Mouse (Mus musculus): ENCODE results near the gene Ttc33.
"Not testable (repeated sequence)": the region's sequence is repeated elsewhere in the genome, so short reads cannot be mapped to it uniquely, and the experiment has no call there.

Ttc33 gene

DNA sequence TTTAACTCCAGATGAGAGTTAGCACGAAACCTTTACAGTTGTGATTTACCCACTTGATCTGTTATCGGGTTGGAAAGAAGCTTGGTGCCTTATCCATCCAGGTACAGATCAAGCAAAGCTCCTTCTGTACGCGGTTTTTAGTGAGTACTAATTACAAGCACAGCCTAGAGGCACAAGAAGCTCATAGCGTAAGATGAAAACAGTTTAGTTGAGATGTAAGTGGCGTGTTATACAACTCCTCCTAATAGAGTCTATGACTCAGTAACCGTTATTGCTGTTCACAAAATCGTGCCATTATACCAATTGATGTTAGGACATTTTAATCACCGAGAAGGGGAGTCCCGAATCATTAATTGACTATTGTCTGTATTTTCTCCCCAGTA is 959 bp downstream of the Ttc33 start:
- DNase-seq, result no peak

DNA sequence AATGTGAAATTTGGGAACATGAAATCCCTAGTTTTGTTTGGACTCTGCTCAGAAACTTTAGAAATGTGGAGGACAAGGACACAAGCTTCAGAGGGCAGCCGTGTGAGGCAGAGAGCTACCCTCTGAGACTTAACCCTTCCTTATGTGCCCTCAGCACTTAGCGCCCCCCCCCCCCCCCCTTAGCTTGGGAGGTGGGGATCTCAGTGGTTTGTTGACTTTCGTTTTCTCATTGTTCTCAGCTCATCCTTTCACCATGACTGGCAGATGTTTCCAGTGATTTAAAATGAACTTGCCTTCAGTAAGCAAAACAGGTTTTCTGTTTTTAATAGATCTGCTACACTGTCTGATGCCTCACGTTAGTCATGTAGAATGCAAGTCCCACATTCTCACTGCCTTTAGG is 1.8 kb downstream of the Ttc33 start:
- DNase-seq, result no peak

DNA sequence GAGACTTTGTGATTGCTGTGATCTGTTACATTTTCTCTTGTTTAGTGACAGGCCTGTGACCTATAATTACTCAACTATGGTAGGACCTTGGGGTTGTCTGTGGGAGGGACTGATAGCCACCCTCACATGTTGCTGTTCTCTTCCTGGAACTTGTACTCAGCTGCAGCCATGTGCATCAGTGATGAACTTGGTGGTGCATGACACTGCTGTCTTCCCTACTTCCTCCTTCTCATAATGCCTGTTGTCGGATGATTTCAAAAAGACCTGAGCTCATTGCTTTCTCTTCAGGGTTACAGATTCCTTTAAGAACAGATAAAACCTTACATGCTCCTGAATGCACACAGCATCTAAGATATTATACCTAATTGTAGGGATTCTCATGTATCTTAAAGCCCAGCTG is 2.7 kb downstream of the Ttc33 start:
- DNase-seq, result no peak

DNA sequence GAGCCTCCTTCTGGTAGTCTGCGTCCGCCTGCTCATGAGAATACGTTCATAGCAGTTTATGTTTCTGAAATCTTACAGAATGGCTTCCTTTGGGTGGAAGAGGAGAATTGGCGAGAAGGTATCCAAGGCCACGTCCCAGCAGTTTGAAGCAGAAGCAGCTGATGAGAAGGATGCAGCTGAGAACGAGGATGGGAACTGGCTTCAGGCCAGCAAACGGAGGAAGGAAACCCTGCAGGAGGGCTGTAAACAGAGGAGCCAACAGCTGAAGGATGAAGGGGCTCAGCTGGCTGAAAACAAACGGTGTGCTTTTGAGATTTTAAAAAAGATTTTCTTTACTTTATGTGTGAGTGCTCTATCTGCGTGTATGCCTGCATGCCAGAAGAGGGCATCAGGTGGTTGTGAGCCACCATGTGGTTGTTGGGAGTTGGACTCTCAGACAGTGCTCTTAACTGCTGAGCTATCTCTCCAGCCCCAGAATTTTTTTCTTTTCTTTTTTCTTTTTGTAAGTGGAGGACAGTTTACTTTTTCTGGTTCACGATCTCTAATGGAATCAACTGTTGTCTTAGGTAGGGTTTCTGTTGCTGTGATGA is 4.3 kb downstream of the Ttc33 start:
- no peak for DNase-seq

DNA sequence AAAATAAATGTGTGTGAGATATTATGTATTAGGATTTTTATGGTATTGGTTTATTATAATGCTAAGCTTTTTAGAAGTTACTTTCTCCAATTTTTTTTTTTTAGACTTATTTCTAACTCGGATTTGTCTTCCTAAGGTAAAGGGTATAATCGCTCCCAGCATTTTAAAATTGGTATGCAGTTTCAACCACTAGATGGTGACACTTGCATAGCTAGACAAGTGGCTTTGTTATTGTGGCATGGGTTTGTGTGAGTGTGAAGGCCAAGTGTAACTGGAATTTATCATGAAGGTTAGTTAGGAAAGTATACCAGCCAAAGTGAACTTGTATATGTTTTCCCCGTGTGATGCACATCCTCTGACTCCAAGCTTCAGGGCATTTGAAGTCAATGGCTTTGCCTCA is 8.5 kb downstream of the Ttc33 start:
- DNase-seq, result no peak

DNA sequence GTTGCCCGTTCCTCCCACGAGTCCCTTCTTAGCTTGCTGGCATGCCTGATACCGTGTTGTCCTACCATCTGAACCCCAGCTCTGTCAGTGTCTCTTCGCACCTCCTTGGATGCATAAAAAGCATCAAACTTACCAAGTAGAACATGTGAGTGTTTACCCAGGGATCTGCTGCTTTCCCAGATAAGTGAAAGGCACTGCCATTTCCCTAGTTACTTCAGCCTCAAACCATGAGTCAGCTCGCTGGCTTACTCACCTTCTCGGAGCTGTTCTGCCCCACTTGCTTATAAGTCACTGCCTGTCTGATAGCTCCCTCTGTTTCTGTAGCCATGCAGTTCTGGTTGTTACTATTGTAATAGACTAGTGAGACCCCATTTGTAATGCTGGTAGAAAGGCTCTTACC is 9.1 kb downstream of the Ttc33 start:
- DNase-seq, result no peak

DNA sequence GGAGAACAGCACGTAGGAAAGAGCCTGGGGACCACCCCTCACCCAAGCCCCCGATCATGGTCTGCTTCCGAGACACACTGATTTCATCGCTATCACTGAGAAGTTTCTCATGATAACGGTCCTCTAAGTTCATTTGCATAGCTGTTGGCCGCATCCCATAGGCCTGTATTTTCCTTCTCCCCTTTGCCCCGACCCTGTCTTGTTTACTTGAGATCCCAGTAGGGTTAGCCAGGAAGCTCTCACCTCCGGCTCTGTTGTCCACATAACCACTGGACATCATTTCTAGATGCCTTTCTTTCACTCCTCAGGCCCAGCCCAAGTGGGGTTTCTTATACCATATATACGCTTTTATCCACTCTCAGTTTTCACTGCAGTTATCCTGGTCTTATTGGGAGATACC is 9.6 kb downstream of the Ttc33 start:
- DNase-seq, result no peak

DNA sequence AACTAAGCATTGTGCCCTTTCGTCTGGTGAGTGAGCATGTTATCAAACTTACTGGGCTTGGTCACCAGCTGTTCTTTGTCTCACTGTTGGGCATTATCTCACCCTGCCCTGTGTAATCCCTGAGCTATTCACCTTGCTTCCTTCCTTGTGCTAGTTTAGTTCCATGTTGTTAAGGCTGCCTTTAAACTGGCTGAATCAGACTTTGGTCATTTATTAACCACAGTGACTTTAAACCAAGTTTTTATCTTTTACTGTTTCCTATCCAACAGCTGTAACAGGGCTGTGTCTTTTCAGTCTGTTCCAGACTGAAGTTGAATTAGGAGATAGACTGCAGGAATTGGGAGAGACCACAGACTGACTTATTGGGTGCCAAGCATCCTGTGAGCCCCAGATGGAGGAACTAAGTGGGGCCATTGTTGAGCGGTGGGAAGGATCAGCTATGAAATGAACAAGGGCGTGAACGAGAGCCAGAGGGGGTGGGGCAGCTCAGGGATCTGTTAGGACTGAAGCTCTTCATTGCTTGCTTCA is 10.7 kb downstream of the Ttc33 start:
- peak; percentile 31 for DNase-seq

DNA sequence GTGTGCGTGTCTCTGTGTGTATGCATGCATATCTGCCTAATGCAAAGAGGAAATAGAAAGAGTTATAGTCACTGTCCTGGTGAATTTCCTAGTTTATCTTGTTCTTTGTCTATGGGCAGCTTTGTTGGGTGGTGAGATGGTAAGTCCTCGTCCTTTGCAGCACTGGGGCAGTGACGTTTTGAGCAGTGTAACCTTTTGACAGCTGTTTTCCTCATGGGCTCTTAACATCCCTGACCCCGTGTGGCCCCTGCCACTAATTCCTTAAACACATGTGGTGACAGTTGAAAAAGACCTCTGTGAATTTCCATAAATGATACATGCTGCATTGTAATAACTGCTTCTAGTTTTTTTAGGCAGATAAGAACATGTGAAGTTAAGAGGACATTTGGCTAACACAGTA is 11.4 kb downstream of the Ttc33 start:
- no peak for DNase-seq

DNA sequence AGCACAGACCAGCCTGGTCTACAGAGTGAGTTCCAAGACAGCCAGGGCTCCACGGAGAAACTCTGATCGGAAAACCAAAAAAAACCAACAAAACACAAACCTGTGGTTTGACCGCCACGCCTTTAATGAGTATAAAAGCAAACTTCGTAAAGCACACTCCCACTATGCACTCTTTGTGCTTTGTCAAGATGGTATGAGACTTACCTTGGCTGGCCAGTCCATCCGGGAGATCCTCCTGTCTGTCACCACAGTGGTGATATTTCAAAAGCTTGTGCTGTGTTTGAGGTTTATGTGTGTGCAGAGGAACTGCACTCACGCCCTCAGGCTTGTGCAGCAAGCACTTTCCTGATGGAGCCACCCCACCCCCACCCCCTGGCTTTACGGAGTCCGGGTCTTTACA is 19.9 kb downstream of the Ttc33 start:
- no peak for DNase-seq

DNA sequence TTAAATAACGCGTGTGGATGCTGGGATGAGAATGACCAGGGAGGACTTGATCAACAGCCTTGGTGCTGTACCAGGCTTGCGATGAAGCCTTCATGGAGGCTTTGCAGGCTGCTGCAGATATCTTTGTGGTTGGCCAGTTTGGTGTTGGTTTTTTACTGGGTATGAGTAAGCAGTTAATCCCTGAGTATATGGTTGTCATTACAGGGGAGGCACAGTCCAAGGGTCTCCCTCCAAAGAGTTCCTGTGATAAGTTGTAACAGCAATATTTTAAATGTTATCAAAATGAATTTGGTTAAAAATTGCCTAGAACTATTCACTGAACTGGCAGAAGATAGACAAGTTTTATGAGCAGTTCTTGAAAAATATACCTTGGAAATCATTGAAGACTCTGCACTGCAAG is 23.8 kb downstream of the Ttc33 start:
- no peak for DNase-seq

DNA sequence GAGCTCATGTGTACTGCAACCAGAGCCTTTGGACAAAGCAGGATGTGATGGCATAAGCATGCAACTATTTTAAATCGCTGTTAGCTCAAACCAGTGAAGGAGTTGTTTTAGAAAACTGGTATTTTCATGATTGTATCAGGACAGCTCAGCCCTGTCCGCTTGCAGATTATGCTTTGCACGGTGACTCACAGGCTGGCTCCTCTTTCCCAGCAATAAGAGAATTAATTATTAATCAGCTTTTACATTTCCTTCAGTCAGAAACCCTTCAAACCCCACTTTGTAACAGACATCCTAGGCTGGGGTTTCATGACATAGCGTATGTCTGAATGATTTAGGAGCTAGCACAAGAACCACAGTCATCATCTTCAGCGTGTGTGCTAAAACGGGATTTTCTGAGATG is 35.2 kb downstream of the Ttc33 start:
- no peak for DNase-seq

DNA sequence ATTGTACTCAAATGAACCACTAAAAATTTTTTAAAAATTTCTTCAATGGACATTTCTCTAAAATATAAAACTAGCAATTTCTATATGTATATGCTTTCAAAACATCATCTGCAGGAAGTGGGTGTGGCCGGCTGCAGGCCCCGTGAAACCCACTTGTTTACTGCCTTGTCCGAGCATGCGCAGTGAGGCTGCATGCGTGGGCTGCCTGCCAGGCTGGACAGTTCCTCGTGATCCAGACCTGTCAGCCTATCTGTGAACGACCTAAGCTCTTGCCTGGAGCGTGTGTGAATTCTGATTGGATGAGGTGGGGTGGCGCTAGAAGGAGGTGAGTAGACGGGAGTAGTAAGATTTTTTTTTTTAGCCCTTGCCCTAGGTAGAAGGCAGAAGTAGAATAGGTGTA is 45.4 kb downstream of the Ttc33 start:
- not testable (repeated sequence) for DNase-seq

DNA sequence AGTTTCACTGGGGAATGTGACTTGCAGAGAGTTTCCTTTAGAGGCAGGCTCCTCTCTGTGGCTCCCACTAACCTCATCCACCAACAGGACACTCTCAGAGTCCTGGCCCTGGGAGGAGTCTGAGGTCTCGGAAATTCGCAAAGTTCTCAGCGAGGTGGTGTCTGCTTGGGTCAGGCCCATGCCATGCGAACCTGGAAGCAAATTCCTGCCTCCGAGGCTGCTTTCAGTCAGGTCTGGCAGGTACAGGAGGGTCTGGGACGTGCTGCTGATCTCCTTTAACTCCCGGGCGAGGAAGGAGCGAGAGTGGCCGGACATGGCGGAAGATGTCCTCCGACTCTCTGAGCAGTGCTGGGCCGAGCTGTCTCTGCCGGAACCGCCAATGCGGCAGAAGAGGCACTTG is 49.3 kb downstream of the Ttc33 start:
- no peak for DNase-seq

DNA sequence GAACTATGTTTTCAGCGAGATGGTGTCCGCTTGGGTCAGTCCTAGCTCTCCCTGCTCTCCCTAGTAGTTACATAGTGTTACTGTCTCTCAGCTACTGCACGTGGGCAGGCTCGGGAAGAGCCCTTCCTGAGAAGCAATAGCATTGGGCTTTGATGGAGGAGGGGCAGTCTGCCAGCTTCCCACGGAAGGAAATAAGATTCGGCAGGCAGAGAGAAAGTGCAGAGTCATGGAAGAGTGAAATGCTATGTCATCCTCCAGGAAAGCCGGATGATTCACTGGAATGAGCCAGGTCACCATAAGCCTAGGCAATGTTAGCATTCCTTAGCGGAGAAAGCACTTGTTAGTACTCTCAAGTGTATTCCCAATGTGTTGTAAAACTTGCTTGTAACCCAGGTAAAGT is 50.2 kb downstream of the Ttc33 start:
- DNase-seq, result no peak

DNA sequence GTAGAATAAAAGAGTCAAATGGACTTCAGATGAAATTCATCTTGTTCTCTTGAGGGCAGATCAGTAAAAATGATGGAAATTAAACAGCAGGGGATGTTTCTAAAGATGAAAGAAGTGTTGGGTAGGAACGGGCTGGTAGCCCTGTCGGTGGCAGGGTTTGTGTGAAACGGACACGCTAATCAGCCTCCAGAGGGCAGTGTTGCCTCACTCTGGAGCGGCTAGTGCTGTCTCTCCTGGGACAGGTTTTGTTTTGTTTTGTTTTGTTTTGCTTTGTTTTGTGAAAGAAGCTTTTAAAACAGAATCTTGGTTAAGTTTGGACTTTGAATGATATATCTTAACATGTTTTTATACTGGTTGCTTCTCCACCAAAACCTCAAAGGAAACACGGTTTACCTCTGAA is 51.2 kb downstream of the Ttc33 start:
- no peak for DNase-seq

DNA sequence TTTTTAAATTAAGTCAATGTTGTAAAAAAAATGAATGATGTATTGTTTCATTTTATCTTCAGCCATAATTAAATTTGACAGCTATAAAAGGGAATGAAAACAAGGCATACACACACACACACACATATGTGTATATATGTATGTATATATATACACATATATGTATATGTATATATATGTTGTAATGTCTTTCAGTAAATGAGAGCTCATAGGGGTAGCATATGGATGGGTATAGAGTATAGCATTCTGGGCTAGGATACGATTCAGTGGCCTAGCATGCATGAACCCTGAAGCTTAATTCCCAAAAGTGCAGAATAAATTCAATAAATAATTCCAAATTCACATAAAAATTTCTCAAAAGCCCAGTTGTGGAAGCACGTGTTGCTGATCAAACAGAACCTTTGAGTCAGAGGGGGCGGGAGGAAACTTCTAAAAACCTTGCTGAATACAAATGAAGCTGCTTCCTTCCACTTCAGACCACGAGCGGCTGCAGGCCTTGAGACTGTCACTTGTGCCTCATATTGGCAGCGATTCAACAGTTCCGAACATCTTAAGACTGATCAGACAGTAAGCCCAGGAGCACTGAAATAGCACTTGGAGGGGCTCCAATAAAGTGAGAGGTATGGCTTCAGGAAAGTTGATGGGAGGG is 51.8 kb downstream of the Ttc33 start:
- DNase-seq, result no peak

DNA sequence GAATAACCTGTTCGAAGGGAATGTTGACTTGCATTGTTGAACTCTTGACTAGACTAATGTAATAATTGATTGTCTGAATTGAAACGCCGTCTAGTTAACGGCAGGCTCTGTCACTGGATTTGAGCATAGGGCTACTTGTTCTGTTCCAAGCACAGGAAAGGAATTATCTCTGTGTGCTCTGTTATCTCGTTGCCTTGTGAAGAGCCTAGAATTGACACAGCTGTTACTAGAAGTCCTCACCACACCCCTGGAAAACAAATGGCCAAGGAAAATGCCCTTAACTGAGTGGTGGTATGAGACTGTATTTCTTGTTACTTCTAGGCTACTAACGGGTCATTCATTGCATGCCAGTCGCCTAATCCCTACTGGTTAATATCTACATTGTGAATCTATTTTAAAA is 52.7 kb downstream of the Ttc33 start:
- no peak for DNase-seq

DNA sequence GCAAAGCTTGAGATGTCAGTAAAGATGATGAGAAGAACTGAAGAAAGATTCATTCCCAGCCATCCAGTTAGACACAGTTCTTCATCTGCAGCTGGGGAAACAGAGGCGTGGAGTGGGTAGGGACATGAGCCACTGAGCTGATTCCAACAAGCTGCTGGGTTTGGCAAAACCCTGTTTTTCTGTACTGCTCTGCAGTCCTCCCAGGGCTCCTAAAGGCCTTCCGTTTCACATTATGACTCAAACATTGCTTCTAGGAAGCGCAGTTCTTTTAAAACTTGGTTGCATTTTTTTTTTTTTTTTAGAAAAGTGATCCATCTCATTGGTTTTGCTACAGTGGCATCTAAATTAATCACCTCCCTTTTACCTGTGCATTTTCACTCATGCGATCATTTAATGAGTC is 53.2 kb downstream of the Ttc33 start:
- no peak for DNase-seq

DNA sequence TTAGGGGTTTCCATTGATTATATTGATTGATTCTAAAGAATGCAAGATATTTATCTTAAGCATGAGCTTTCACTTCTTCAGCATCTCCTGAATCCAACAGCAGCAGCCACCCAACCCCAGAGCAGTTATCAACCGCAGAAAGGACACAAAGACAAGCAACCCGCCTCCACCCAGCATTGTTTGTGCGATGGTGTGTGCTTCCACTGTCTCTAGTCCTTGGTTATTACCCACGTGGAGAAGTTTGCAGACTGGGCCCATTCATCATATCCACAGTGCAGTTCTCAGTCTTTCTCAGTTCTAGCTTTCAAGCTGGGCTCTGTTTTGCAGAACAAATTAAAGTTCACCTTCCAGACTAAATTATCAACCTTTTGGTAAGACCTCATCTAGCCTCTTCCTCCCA is 54.0 kb downstream of the Ttc33 start:
- no peak for DNase-seq

DNA sequence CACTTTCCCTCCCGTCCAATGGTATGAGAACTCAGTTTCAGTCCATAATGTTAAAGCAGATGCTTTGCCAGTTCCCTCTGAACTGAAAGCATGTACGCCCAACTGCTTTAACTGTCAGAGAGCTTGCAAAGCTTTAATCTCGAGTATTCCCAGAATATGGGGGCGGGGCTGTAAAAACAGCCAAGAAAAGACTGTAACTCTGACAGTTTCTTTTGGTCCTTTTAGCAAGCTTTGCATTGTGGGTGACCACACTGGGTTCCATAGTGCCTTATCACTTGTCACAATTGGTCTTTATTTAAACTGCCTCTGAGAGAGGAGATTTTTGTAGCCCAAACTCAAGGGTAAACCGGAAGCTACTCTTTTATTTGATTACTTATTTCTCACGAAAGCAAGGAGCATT is 54.6 kb downstream of the Ttc33 start:
- no peak for DNase-seq

DNA sequence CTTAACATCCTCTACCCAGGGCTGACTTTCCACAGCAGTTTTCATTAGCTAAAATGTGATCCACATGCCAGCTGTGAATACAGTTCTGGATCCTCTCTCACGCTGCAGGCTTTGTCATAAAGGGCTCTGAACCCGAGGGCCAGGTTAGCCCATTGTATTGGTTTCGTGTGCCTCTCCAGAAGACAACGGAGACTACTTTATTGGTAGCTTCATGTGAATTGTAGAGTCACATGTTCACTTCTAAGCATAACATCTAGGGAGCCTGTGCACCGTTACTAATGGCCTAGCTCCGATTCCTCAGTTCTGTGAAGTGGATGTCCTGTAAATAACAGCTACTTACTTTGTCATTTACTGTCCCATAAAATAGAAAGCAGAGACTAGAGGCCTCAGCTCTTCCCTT is 55.0 kb downstream of the Ttc33 start:
- DNase-seq, result no peak

DNA sequence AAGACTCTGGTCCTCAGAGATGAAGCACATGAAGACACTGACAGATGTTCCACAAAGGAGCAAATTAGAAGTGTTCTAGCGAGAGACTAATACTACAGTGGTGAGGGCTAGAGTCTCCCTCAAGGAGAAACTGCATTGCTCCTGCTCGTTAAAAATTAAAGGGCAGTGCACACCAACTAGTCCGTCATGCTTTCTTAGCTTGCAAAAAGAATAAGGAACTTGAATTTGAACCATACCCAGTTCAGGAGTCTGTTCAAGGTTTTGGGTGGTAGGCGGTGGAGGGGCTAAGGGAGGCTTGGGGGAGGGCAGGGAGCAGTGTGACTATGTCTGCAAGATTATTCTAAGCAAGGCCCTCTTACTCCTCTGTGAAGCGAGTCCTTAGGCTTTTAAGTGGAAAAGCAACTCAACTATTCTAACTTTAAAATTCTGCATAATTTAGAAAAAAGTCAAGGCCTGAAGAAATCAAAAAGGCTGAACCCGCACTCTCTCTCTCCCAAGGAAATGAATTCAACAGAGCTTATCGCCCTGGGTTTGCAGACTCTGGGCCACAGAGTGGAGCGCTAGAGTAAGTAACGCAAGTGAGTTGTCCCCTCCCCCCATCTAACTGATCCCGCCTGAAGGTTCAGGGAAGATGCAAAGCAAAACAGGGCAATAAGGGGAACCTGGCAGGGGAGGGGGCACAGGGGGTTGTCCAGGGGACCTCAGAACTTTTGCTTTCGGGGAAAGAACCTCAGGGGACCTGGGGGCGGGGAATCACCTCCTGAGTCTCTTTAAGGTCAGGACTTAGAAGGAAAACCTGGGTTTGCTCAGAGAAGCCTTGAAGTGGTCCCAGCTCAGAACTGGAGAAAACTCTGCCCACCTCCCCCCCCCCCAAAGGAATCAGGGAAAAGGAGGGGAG is 56.2 kb downstream of the Ttc33 start:
- DNase-seq, result no peak

Measured in kidney, adult 11 months (tissue).